Mouse (Mus musculus) liver, adult 2 months (tissue): ENCODE measurements around the gene Cep164. TPM values are rescaled to one million over a fixed set of nuclear protein-coding genes. Genes with fewer than 3 reads are reported as not detected.

Experiments
- DNase-seq: peaks from one replicate; pipeline ENCODE4 v3.0.0-alpha.2; 2011; ENCODE audit warnings: low read depth, low spot score; ENCODE audit errors: extremely low read depth
- H3K27ac ChIP-seq: fragments of 200-500 bp; replicated peaks from 2 replicates; pipeline ENCODE4 v1.5.1; 2012; ENCODE audit warnings: low read depth, mild to moderate bottlenecking, control low read depth, inconsistent platforms, low read length; ENCODE audit not compliant: insufficient read depth
- H3K27me3 ChIP-seq: fragments of 200-500 bp; 2 replicates; pipeline ENCODE4 v1.6.1; 2012; ENCODE audit warnings: mild to moderate bottlenecking, moderate library complexity, low read length, inconsistent platforms; ENCODE audit not compliant: control insufficient read depth, insufficient read depth
- H3K36me3 ChIP-seq: fragments of 200-500 bp; 2 replicates; pipeline ENCODE4 v1.6.1; 2012; ENCODE audit warnings: low read length, inconsistent platforms; ENCODE audit not compliant: control insufficient read depth, insufficient read depth
- H3K4me1 ChIP-seq: fragments of 200-500 bp; 2 replicates; pipeline ENCODE4 v1.6.1; 2011; ENCODE audit warnings: low read length; ENCODE audit not compliant: control insufficient read depth, insufficient read depth
- H3K4me3 ChIP-seq: fragments of 200-500 bp; 2 replicates; pipeline ENCODE4 v1.5.1; 2011; ENCODE audit warnings: low read depth, mild to moderate bottlenecking, control low read depth, low read length, moderate library complexity; ENCODE audit not compliant: insufficient read depth
- H3K79me2 ChIP-seq: fragments of 200-500 bp; 2 replicates; pipeline ENCODE4 v1.6.1; 2012; ENCODE audit warnings: inconsistent platforms, mild to moderate bottlenecking, low read length, moderate library complexity; ENCODE audit not compliant: control insufficient read depth, insufficient read depth
- H3K9ac ChIP-seq: fragments of 200-500 bp; 2 replicates; pipeline ENCODE4 v1.6.1; 2012; ENCODE audit warnings: low read depth, mild to moderate bottlenecking, control low read depth, inconsistent platforms, low read length
- CTCF ChIP-seq: fragments of 200-500 bp; IDR thresholded peaks from 2 replicates; pipeline ENCODE4 v1.5.1; 2011; ENCODE audit warnings: low read depth, low read length, control low read depth
- POLR2A ChIP-seq: fragments of 200-500 bp; IDR thresholded peaks from 2 replicates; pipeline ENCODE4 v1.6.1; 2011; ENCODE audit warnings: low read length, control low read depth; ENCODE audit not compliant: insufficient read depth; ENCODE audit errors: extremely low read depth
- WGBS: fragments of 180-500 bp; shearing (Covaris S2); methylation state at CpG from one replicate; pipeline ENCODE4 v1.1.7; 2018; 5-methylcytosine and 5-hydroxymethylcytosine counted together
- polyA plus RNA-seq: library from polyadenylated mRNA; depleted of rRNA; stranded (reverse); fragments of >200 nt; gene quantifications from 2 replicates; pipeline ENCODE4 v1.2.3, GENCODE M21; 2012
- total RNA-seq: library from RNA; depleted of rRNA; stranded (reverse); fragments of >200 nt; gene quantifications from 2 replicates; pipeline ENCODE4 v1.2.3, GENCODE M21; 2014

Cep164 gene
- total and polyA plus RNA-seq, 2 experiments: 4.1 to 8.3 TPM

- whole genome bisulfite sequencing: 88% methylated on average over 1 of the region's 1 CpGs
- Histone ChIP-seq H3K4me3 (no peak overlapping the region), H3K36me3 (peaks cover 4% of the 10 kb centered on the region; the same call in 1 of the 2 replicates), H3K79me2 (no peaks in the 10 kb centered on the region), H3K27ac (no peak overlapping the region), H3K9ac (no peak overlapping the region), H3K27me3 (no peaks in the 10 kb centered on the region), H3K4me1 (no peaks in the 10 kb centered on the region)
- DNase-seq: no peak
- TF ChIP-seq CTCF: no peak
- TF ChIP-seq POLR2A: no peak
Observed at GRCm38 (mm10) chr9:45792235-45792634, 36.3 kb downstream of the Cep164 start.

DNA sequence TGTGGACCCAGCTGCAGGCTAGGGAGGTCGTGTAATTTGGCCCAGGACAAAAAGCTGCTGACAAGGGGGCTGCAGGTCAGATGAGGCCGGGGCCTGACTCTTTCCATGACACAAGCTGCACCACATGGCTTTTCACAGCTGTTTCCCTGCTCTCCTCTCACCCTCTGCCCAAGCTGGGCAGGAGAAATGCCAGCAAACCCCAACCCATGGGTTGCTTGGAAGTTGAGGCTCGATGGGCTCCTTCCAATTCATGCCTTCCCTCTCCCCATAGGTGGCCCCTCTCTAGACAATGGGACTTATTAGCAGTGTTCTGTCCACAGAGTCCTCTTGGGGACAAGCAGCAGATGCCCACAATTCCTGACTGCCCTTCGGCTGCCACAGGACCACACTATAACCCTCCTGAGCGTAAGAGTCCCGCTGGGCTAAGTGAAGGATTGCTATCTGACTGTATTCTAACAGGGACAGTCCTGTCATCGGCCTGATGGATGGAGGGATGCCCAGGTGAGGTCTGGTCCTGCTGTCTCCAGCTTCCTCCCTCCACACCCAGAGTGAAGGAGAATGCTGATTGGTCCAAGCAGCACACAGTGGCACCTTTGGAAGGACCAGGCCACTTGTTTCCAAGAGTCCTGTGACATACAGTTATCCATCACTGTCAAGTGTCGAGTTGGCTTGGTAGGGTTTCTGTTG, 36.9 kb downstream of the Cep164 start:
- no peak for DNase-seq
- Histone ChIP-seq H3K9ac (no peak overlapping the region), H3K27ac (no peak overlapping the region), H3K4me3 (no peak overlapping the region), H3K79me2 (no peaks in the 10 kb centered on the region), H3K36me3 (peaks cover 4% of the 10 kb centered on the region; the same call in 1 of the 2 replicates), H3K27me3 (no peaks in the 10 kb centered on the region), H3K4me1 (no peaks in the 10 kb centered on the region)
- WGBS: 90% methylated on average over 8 of the region's 8 CpGs
- TF ChIP-seq CTCF (no peak), POLR2A (no peak)

GRCm38 (mm10) chr9:45788405-45788804, 40.1 kb downstream of the Cep164 start:
- Histone ChIP-seq H3K4me1 (no peaks in the 10 kb centered on the region), H3K27ac (no peak overlapping the region), H3K9ac (no peak overlapping the region), H3K36me3 (peaks cover 4% of the 10 kb centered on the region; the same call in 1 of the 2 replicates), H3K79me2 (no peaks in the 10 kb centered on the region), H3K27me3 (no peaks in the 10 kb centered on the region), H3K4me3 (no peak overlapping the region)
- TF ChIP-seq POLR2A (no peak), CTCF (no peak)
- DNase-seq: no peak
- WGBS: 87% methylated on average over 5 of the region's 5 CpGs

DNA sequence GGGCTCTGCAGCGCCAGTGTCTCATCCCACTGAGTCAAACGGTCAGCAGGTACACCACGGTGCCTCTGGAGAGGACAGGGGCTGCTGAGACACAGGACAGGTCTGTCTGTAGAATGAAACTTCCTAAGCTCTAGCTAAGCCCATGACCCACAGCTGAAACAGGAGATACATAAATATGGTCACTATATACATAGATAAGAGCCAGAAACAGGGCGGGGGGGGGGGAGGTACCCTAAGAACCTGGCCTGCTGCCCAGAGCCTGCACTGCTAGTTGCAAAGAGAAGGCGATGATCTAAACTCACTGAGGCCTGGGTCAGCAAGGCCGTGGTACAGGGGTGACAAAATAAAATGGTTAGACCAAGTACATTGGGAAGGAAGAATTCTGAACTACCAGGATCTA, 40.9 kb downstream of the Cep164 start:
- Histone ChIP-seq H3K36me3 (no peaks in the 10 kb centered on the region), H3K4me3 (no peak overlapping the region), H3K9ac (no peak overlapping the region), H3K27me3 (no peaks in the 10 kb centered on the region), H3K27ac (no peak overlapping the region), H3K79me2 (no peaks in the 10 kb centered on the region), H3K4me1 (no peaks in the 10 kb centered on the region)
- DNase-seq: no peak
- 85% methylated on average over 6 of the region's 6 CpGs for WGBS
- TF ChIP-seq CTCF (no peak), POLR2A (no peak)

- Histone ChIP-seq H3K4me3 (no peak overlapping the region), H3K79me2 (no peaks in the 10 kb centered on the region), H3K27ac (no peak overlapping the region), H3K4me1 (no peaks in the 10 kb centered on the region), H3K27me3 (no peaks in the 10 kb centered on the region), H3K36me3 (no peaks in the 10 kb centered on the region), H3K9ac (no peak overlapping the region)
- DNase-seq: no peak
- TF ChIP-seq POLR2A (no peak), CTCF (no peak)
- 85% methylated on average over 8 of the region's 8 CpGs for WGBS
Observed at GRCm38 (mm10) chr9:45787071-45787470, 41.4 kb downstream of the Cep164 start.
